Comparison of ENCODE assay signal across 14 mouse cellular contexts in genomic region chr12:26810565-26811177, GRCm38 (mm10).
"Had no signal": no experiment of that assay in that cellular context is flagged by ENCODE, and none has a peak within 500 bp of the region (broad histone marks: within the 10 kb centered on the region; RNA-seq: fewer than 3 reads in every experiment).

No protein-coding gene starts in this region.

- H3K27ac ChIP-seq: kidney, postnatal 0 days; layer of hippocampus, adult 2 months; liver, embryonic 13.5 days; midbrain, embryonic 12.5 days; midbrain, embryonic 15.5 days had no signal

- H3K4me2 ChIP-seq: liver, embryonic 13.5 days; midbrain, embryonic 12.5 days; midbrain, embryonic 15.5 days had no signal

- H3K27me3 ChIP-seq: liver, embryonic 13.5 days; midbrain, embryonic 12.5 days; midbrain, embryonic 15.5 days had no signal

- H3K4me1 ChIP-seq: liver, embryonic 13.5 days; midbrain, embryonic 15.5 days had no signal

- H3K9ac ChIP-seq: liver, embryonic 13.5 days; midbrain, embryonic 12.5 days; midbrain, embryonic 15.5 days had no signal

- DNase-seq: kidney, adult 2 months; kidney, postnatal 25 days; layer of hippocampus, adult 9-11 months; liver, embryonic 13.5 days; lung, adult 2 months; lung, postnatal 14 days; lung, postnatal 4 days; thymus, adult 18-20 months; thymus, postnatal 4 days had no signal

- H3K36me3 ChIP-seq: liver, embryonic 13.5 days; midbrain, embryonic 12.5 days; midbrain, embryonic 15.5 days had no signal

- H3K9me3 ChIP-seq: liver, embryonic 13.5 days; midbrain, embryonic 12.5 days; midbrain, embryonic 15.5 days had no signal

- H3K4me3 ChIP-seq: layer of hippocampus, adult 2 months; liver, embryonic 13.5 days; midbrain, embryonic 12.5 days; midbrain, embryonic 15.5 days; myocyte had no signal

- ATAC-seq: midbrain, embryonic 15.5 days had no signal
